Mouse (Mus musculus): ENCODE results near the gene Zfp639. TPM values are rescaled to one million over a fixed set of nuclear protein-coding genes. Genes with fewer than 3 reads are reported as not detected.
A peak's percentile ranks its signal among the peaks of the same experiment; 100 is the strongest.

Zfp639 gene
- polyA plus RNA-seq, 1 experiment from 2014 or later = 39.6 TPM

DNA sequence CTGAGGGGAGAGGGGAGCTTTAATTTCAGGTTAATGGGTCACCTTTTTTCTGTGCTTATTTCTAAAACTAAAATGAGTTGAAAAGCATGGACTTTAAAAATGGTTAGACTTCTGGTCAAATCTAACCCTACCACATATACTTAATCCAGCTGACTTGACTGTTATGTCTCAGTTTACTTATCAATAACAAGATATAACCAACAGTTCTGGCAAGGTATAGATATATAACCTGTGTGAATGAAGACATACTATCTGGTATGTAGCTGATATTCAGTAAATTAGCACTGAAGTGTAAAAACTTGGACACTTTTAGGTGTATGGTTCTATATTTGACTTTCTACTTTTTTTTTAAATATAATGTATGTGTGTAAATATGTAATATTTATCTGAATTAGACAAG lies 3.5 kb downstream of the Zfp639 start:
- no peaks in the 10 kb centered on the region for H3K9me3 ChIP-seq (ENCODE audit: control insufficient read depth, low read length)
- no peak overlapping the region for H3K4me2 ChIP-seq (replicated peaks)
- ATAC-seq (ENCODE audit: low FRiP score) (no peak), DNase-seq (ENCODE audit: low spot score) (no peak)
- H3K36me3 ChIP-seq (replicated peaks; ENCODE audit: control insufficient read depth, insufficient read depth) = peaks cover 34% of the 10 kb centered on the region
- H3K4me3 ChIP-seq (replicated peaks; ENCODE audit: low read length) = no peak overlapping the region
- H3K27ac ChIP-seq = no peak overlapping the region
- H3K4me1 ChIP-seq (replicated peaks; ENCODE audit: control insufficient read depth, insufficient read depth, low read length) = peaks cover 21% of the 10 kb centered on the region; the same call in 1 of the 2 replicates
- H3K9ac ChIP-seq = no peak overlapping the region
- H3K27me3 ChIP-seq (ENCODE audit: control insufficient read depth, insufficient read depth, low read length) = no peaks in the 10 kb centered on the region

DNA sequence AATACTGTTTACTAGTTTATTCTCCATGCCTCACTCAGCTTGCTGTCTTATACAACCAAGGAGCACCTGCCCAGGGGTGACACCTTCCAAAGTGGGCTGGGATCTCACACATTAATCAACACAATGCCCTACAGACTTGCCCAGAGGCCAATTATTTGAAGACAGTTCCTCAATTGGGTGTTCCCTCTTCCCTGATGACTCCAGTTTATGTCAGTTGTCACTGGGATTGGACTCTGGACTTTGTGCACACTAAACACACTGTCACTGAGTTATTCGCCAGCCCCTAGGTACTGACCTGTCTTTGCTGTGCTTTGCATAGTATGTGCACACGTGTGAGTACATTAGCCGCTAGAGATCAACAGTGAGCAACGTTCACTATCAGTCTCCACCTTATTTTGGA lies 17.1 kb downstream of the Zfp639 start:
- H3K4me3 ChIP-seq (replicated peaks; ENCODE audit: low read length) = no peak overlapping the region
- peaks cover 22% of the 10 kb centered on the region for H3K36me3 ChIP-seq (replicated peaks; ENCODE audit: control insufficient read depth, insufficient read depth)
- WGBS = 95% methylated on average over 4 of the region's 4 CpGs
- H3K4me2 ChIP-seq (replicated peaks) = no peak overlapping the region
- H3K27ac ChIP-seq = no peak overlapping the region
- H3K4me1 ChIP-seq (replicated peaks; ENCODE audit: control insufficient read depth, insufficient read depth, low read length) = peaks cover 7% of the 10 kb centered on the region
- H3K9me3 ChIP-seq (ENCODE audit: control insufficient read depth, low read length) = 0 out of 2 replicates have a peak, but pooled peaks cover 5% of the 10 kb centered on the region
- ATAC-seq (ENCODE audit: low FRiP score) (no peak), DNase-seq (ENCODE audit: low spot score) (no peak)
- no peaks in the 10 kb centered on the region for H3K27me3 ChIP-seq (ENCODE audit: control insufficient read depth, insufficient read depth, low read length)
- no peak overlapping the region for H3K9ac ChIP-seq

DNA sequence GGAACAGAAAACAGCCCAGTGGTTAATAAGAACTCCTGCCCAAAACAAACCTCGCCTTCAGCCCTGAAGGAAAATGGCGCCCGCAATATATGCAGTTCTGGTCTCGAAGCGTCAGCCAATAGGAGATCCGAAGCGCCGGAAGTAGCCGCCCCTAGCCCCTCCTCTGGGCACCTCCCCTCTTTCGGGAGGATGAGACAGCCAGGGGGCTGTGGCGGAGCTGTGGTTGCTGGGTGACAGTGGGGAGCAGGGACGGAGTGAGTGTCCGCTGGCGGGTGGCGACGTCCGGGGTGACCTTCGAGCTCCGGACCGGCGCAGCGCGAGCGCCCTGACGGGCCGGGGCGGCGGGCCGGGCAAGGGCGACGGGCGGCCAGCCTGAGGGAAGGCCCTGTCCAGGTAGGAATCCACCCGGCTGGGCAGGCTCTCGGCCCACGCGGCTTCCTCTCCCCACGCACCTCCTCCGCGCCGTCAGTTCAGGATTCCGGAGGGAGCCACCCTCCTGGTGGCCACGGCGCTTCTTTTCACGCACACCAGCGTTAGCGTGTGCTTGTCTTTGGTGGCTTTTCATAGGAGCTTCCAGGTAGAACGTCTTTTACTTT lies 19.3 kb downstream of the Zfp639 start, which contains the start of gene Mfn1:
TSS of gene Mfn1 (plus strand) at position 163 of the 596 bp plus-strand sequence.
- under 1% methylated on average over 45 of the region's 47 CpGs for WGBS
- peak; percentile 94 for DNase-seq (ENCODE audit: low spot score)
- Histone ChIP-seq H3K27me3 (ENCODE audit: control insufficient read depth, insufficient read depth, low read length) (no peaks in the 10 kb centered on the region), H3K9me3 (ENCODE audit: control insufficient read depth, low read length) (0 out of 2 replicates have a peak, but pooled peaks cover 5% of the 10 kb centered on the region), H3K4me1 (replicated peaks; ENCODE audit: control insufficient read depth, insufficient read depth, low read length) (peaks cover 7% of the 10 kb centered on the region), H3K36me3 (replicated peaks; ENCODE audit: control insufficient read depth, insufficient read depth) (peaks cover 27% of the 10 kb centered on the region), H3K4me2 (replicated peaks) (peak within 1 kb of the TSS; percentile 64), H3K9ac (peak within 1 kb of the TSS; percentile 70), H3K27ac (peak within 1 kb of the TSS; percentile 72), H3K4me3 (replicated peaks; ENCODE audit: low read length) (peak within 1 kb of the TSS; percentile 75)
- peak; percentile 100 for ATAC-seq (ENCODE audit: low FRiP score)

DNA sequence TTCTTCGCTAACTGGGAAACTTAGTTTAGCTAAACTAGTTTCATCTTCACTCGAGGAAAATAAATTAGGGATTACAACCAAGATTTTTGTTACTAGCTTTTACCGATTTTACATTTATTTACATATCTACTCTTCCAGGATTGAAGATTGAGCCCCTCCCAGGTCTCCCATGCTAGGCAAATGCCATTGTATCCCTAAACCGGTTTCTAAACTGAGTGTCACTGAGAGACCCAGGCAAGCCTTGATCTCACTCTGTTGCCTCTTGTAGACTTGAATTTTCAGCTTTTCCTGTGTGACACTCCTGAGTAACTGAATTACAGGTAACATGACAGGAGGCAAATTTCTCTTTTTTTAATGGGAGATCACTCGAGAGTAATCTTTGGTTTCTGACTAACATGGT lies 20.0 kb downstream of the Zfp639 start:
- 14% methylated on average over 5 of the region's 5 CpGs for WGBS
- ATAC-seq (ENCODE audit: low FRiP score) = no peak

DNA sequence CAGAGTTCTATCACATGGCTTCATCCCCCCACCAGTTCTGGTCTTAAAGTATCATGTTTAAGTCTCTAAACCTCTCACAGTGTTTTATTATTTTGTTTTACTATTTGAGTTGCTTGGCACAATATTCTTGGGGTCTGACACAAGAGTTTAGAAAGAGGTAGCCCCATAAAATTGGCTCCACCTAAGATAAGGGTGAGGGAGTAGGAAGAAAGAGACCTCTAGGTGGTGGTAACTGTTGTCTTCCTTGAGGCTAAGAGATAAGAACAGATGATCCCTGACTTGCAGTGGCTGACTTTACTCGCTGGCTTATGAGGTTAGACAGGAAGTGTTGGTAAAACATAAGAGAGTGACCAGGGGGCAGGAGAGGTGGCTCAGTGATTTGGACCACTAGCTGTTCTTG lies 25.6 kb downstream of the Zfp639 start:
- Histone ChIP-seq H3K4me3 (replicated peaks; ENCODE audit: low read length) (no peak overlapping the region), H3K27me3 (ENCODE audit: control insufficient read depth, insufficient read depth, low read length) (no peaks in the 10 kb centered on the region), H3K27ac (no peak overlapping the region), H3K4me2 (replicated peaks) (no peak overlapping the region), H3K9ac (no peak overlapping the region), H3K4me1 (replicated peaks; ENCODE audit: control insufficient read depth, insufficient read depth, low read length) (no peaks in the 10 kb centered on the region), H3K36me3 (replicated peaks; ENCODE audit: control insufficient read depth, insufficient read depth) (peaks cover 83% of the 10 kb centered on the region), H3K9me3 (ENCODE audit: control insufficient read depth, low read length) (no peaks in the 10 kb centered on the region)
- WGBS = 91% methylated on average over 1 of the region's 1 CpGs
- DNase-seq (ENCODE audit: low spot score) = no peak
- ATAC-seq (ENCODE audit: low FRiP score) = no peak

More for the DNA sequence above, 20.0 kb downstream of the Zfp639 start:
- no peak for DNase-seq (ENCODE audit: low spot score)
- 0 out of 2 replicates have a peak, but pooled peaks cover 5% of the 10 kb centered on the region for H3K9me3 ChIP-seq (ENCODE audit: control insufficient read depth, low read length)
- peak overlapping the region; percentile 64 for H3K4me2 ChIP-seq (replicated peaks)
- peak overlapping the region; percentile 70 for H3K9ac ChIP-seq
- peaks cover 33% of the 10 kb centered on the region for H3K36me3 ChIP-seq (replicated peaks; ENCODE audit: control insufficient read depth, insufficient read depth)
- H3K27ac ChIP-seq = 0 out of 2 replicates have a peak overlapping the region, but pooled peaks have one; percentile 72
- peaks cover 7% of the 10 kb centered on the region for H3K4me1 ChIP-seq (replicated peaks; ENCODE audit: control insufficient read depth, insufficient read depth, low read length)
- peak overlapping the region; percentile 75 for H3K4me3 ChIP-seq (replicated peaks; ENCODE audit: low read length)
- H3K27me3 ChIP-seq (ENCODE audit: control insufficient read depth, insufficient read depth, low read length) = no peaks in the 10 kb centered on the region

DNA sequence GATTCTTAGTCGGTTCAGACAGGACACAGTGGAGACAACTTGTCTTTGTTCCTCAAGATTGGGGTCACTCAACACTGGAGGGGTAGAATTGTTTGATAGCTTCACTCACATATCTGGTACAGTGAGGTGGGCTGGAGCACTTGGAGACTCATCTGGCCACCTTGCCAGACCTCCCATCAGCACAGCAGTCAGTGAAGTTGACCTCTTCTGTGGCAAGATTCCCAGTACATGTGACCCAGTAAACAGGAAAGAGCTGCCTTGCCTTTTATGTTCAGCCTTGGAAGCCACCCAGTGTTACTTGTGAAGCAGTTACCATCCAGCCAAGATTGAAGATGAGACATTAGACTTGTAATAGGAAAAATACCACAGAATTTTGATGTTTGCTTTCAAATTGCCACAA lies 27.5 kb downstream of the Zfp639 start:
- H3K36me3 ChIP-seq (replicated peaks; ENCODE audit: control insufficient read depth, insufficient read depth) = peaks cover 82% of the 10 kb centered on the region
- 46% methylated on average over 1 of the region's 1 CpGs for WGBS
- no peak overlapping the region for H3K4me2 ChIP-seq (replicated peaks)
- no peaks in the 10 kb centered on the region for H3K27me3 ChIP-seq (ENCODE audit: control insufficient read depth, insufficient read depth, low read length)
- DNase-seq (ENCODE audit: low spot score) = no peak
- H3K9me3 ChIP-seq (ENCODE audit: control insufficient read depth, low read length) = no peaks in the 10 kb centered on the region
- no peak overlapping the region for H3K9ac ChIP-seq
- no peaks in the 10 kb centered on the region for H3K4me1 ChIP-seq (replicated peaks; ENCODE audit: control insufficient read depth, insufficient read depth, low read length)
- no peak overlapping the region for H3K4me3 ChIP-seq (replicated peaks; ENCODE audit: low read length)
- H3K27ac ChIP-seq = no peak overlapping the region
- no peak for ATAC-seq (ENCODE audit: low FRiP score)

DNA sequence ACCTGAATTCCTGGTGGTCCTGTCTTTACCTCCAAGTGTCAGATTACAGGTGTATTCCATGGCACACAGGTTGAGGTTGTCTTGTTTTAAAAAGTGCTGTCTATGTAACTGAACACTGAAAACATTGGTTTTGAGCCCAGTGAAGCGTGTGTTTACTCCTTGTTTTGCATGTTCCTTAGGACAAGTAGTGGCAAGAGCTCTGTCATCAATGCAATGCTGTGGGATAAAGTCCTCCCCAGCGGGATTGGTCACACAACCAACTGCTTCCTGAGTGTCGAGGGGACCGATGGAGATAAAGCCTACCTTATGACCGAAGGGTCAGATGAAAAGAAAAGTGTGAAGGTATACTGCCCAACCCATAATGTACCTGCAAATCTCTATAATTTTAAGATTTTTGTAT lies 28.0 kb downstream of the Zfp639 start:
- DNase-seq (ENCODE audit: low spot score) (no peak), ATAC-seq (ENCODE audit: low FRiP score) (no peak)
- no peaks in the 10 kb centered on the region for H3K4me1 ChIP-seq (replicated peaks; ENCODE audit: control insufficient read depth, insufficient read depth, low read length)
- H3K4me2 ChIP-seq (replicated peaks) = no peak overlapping the region
- no peak overlapping the region for H3K27ac ChIP-seq
- 97% methylated on average over 5 of the region's 5 CpGs for whole genome bisulfite sequencing
- no peak overlapping the region for H3K4me3 ChIP-seq (replicated peaks; ENCODE audit: low read length)
- H3K9ac ChIP-seq = no peak overlapping the region
- no peaks in the 10 kb centered on the region for H3K27me3 ChIP-seq (ENCODE audit: control insufficient read depth, insufficient read depth, low read length)
- H3K36me3 ChIP-seq (replicated peaks; ENCODE audit: control insufficient read depth, insufficient read depth) = peaks cover 81% of the 10 kb centered on the region
- H3K9me3 ChIP-seq (ENCODE audit: control insufficient read depth, low read length) = no peaks in the 10 kb centered on the region

DNA sequence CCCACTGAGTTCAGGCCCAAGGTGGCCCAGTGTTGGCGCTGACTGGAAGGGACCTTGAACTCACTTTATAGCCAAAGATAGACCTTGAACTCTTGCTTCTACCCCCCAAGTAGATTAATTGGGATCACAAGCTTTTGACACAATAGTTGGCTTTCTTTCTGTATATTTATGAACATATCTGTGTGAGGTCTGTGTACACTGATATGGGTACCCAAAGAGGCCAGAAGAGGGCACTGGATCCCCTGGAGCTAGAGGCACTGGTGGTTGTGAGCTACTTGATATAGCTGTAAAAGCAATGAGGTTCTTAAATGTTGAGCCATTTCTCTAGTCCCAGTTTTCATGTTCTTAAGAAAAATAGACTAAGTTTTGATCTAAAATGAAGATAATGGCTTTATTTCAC lies 43.0 kb downstream of the Zfp639 start:
- Histone ChIP-seq H3K4me2 (replicated peaks) (no peak overlapping the region), H3K4me3 (replicated peaks; ENCODE audit: low read length) (no peak overlapping the region), H3K36me3 (replicated peaks; ENCODE audit: control insufficient read depth, insufficient read depth) (peaks cover 44% of the 10 kb centered on the region), H3K27ac (no peak overlapping the region), H3K9me3 (ENCODE audit: control insufficient read depth, low read length) (no peaks in the 10 kb centered on the region), H3K4me1 (replicated peaks; ENCODE audit: control insufficient read depth, insufficient read depth, low read length) (no peaks in the 10 kb centered on the region), H3K9ac (no peak overlapping the region), H3K27me3 (ENCODE audit: control insufficient read depth, insufficient read depth, low read length) (no peaks in the 10 kb centered on the region)
- 100% methylated on average over 1 of the region's 1 CpGs for WGBS
- ATAC-seq (ENCODE audit: low FRiP score) = no peak
- DNase-seq (ENCODE audit: low spot score) = no peak

DNA sequence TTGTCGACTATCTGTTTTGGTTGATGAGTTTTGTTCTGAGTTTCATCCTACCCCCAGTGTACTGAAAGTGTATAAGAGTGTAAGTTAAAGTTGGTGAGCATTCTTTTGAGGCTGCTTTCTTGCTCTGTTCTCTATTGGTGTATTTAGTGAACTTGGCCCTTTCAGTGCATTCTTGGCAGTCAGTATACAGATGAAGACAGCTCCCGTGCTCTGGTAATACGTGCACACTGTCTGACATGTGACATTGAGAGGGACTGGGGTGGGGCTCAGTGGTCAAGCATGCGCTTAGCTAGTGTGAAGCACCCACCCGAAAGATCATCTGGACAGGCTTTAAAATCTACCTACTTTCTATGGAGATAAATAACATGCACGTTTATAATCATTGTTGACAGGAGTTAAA lies 53.3 kb downstream of the Zfp639 start:
- no peak for ATAC-seq (ENCODE audit: low FRiP score)
- H3K9me3 ChIP-seq (ENCODE audit: control insufficient read depth, low read length) = no peaks in the 10 kb centered on the region
- no peak overlapping the region for H3K9ac ChIP-seq
- H3K4me1 ChIP-seq (replicated peaks; ENCODE audit: control insufficient read depth, insufficient read depth, low read length) = no peaks in the 10 kb centered on the region
- no peak overlapping the region for H3K4me2 ChIP-seq (replicated peaks)
- no peak overlapping the region for H3K4me3 ChIP-seq (replicated peaks; ENCODE audit: low read length)
- no peak for DNase-seq (ENCODE audit: low spot score)
- peaks cover 73% of the 10 kb centered on the region for H3K36me3 ChIP-seq (replicated peaks; ENCODE audit: control insufficient read depth, insufficient read depth)
- WGBS = 94% methylated on average over 6 of the region's 6 CpGs
- H3K27ac ChIP-seq = no peak overlapping the region
- no peaks in the 10 kb centered on the region for H3K27me3 ChIP-seq (ENCODE audit: control insufficient read depth, insufficient read depth, low read length)
